Mouse (Mus musculus): Measurements from ENCODE around the gene C1qtnf5.

DNA sequence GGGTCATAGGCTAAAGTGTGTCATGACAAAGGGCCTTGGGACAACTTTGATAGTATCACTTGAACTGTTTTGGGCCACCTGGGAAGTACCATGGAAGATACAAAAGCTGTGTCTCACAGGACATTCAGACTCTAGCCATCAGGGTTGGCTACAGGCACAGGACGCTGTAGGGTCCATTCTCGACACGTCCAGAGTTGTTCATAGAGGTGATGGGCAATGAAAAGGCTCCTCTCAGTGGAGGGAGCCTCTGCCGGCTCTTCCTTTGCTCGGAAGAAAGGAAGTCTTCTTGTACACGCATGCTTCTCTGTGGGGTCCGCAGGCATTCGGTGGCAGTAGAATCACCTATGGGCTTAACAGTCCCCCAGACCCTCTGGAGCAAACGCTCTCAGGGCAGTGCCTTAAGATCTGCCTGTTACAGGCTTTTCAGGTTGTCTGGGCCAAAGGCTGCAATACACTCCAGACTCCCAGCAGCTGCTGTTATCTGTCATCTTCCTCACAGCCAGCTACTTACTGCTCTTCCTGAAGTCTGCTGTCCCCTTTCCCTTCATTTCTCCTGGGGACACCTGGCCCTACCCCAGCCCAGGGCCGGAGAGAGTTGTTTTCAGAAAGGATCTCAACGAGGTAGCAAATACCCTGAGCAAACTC, 29.7 kb upstream of the C1qtnf5 start:
- TF ChIP-seq EP300 (IDR thresholded peaks at IDR 0.05) (no peak), CTCF (IDR thresholded peaks at IDR 0.05) (no peak)

All from lung, postnatal 0 days (tissue).